Mouse (Mus musculus) embryonic stem cell, embryonic (primary cell): ENCODE results near the gene Clba1.

Experiments used
- CTCF ChIA-PET, 4 experiments: fragments of 300-600 bp in 2 of 4; fragments of 350-600 bp in 2 of 4; sonication (Branson Sonifier 250); formaldehyde crosslinking; loops; one replicate each; lab custom pipeline; 2022; ENCODE audit warnings: inconsistent platforms in 2 of 4; lab: Charles Lee
- POLR2A ChIA-PET, 4 experiments: fragments of 300-600 bp in 2 of 4; fragments of 350-600 bp in 2 of 4; sonication (Branson Sonifier 250); formaldehyde crosslinking; loops; one replicate each; lab custom pipeline; 2022; ENCODE audit warnings: antibody characterized with exemption in 4 of 4, inconsistent platforms in 1 of 4; lab: Charles Lee

Clba1 gene

GRCm38 (mm10) chr12:112801864-112802846, 6.6 kb upstream of the Clba1 start, which contains the start of gene Ahnak2:
TSS of gene Ahnak2 (minus strand) at chr12:112802657.
- CTCF ChIA-PET = interaction anchor here in 3 of 4 experiments (0.5 to 2.1 kb wide), 7 partner anchors 12 to 313 kb away, joined by 3 to 8 read pairs (median 3); partner anchors contain the start of gene Cdca4 (in 1 of the 3)
- POLR2A ChIA-PET = interaction anchor here in 3 of 4 experiments (0.8 to 31.6 kb wide), 10 partner anchors 8 to 96 kb away, joined by 3 to 488 read pairs (median 6); partner anchors contain the start of gene Cdca4 (in 2 of the 3)

- CTCF ChIA-PET = interaction anchor here in 2 of 4 experiments (1.1 to 1.6 kb wide), 3 partner anchors 11 to 38 kb away, joined by 3 read pairs; no protein-coding TSS in a partner anchor
- POLR2A ChIA-PET = interaction anchor here in 3 of 4 experiments (0.8 to 31.6 kb wide), 9 partner anchors 8 to 26 kb away, joined by 3 to 488 read pairs (median 6); partner anchors contain the start of gene Cdca4 (in 2 of the 3)
Observed at GRCm38 (mm10) chr12:112802917-112803316, 5.8 kb upstream of the Clba1 start.

- POLR2A ChIA-PET = interaction anchor here in 1 of 4 experiments (0.9 to 31.6 kb wide), 5 partner anchors 9 to 24 kb away, joined by 4 to 488 read pairs (median 7); partner anchors contain the start of gene Cdca4
- CTCF ChIA-PET = no interaction called here
Observed at GRCm38 (mm10) chr12:112804046-112804445, 4.7 kb upstream of the Clba1 start.

GRCm38 (mm10) chr12:112806044-112806443, 2.7 kb upstream of the Clba1 start:
- ChIA-PET CTCF (interaction anchor here in 3 of 4 experiments (0.5 to 0.9 kb wide), 4 partner anchors 10 to 216 kb away, joined by 3 to 4 read pairs (median 4); partner anchors contain the start of gene Akt1 (in 1 of the 3)), POLR2A (interaction anchor here in 2 of 4 experiments (7.5 to 31.6 kb wide), 3 partner anchors 11 to 22 kb away, joined by 84 to 488 read pairs (median 138); partner anchors contain the start of gene Cdca4 (in 2 of the 2))

- POLR2A ChIA-PET = interaction anchor here (0.8 to 31.6 kb wide), 11 partner anchors 8 to 266 kb away, joined by 3 to 488 read pairs (median 9); partner anchors contain the start of genes Cdca4 (in 2 of the 4) and Tex22 (in 1 of the 4)
- CTCF ChIA-PET = interaction anchor here in 2 of 4 experiments (0.7 to 2.5 kb wide), 9 partner anchors 8 to 101 kb away, joined by 3 to 18 read pairs (median 6); partner anchors contain the start of gene Cdca4 (in 1 of the 2)
Observed at GRCm38 (mm10) chr12:112807796-112808195, 941 bp upstream of the Clba1 start.

- ChIA-PET CTCF (interaction anchor here (0.7 to 2.5 kb wide), 15 partner anchors 8 to 101 kb away, joined by 3 to 18 read pairs (median 6); partner anchors contain the start of gene Cdca4 (in 1 of the 4)), POLR2A (interaction anchor here (0.8 to 31.6 kb wide), 18 partner anchors 9 to 265 kb away, joined by 3 to 488 read pairs (median 6); partner anchors contain the start of genes Cdca4 (in 3 of the 4), Btbd6 (in 1 of the 4) and Tex22 (in 1 of the 4))
Observed at GRCm38 (mm10) chr12:112808212-112808586, 538 bp upstream of the Clba1 start.

GRCm38 (mm10) chr12:112809641-112810040, 904 bp downstream of the Clba1 start:
- CTCF ChIA-PET = interaction anchor here (0.5 to 2.5 kb wide), 17 partner anchors 9 to 415 kb away, joined by 3 to 18 read pairs (median 5); partner anchors contain the start of genes Brf1 (in 1 of the 4) and Cdca4 (in 1 of the 4)
- POLR2A ChIA-PET = interaction anchor here (0.7 to 31.6 kb wide), 16 partner anchors 9 to 1082 kb away, joined by 3 to 488 read pairs (median 6); partner anchors contain the start of genes Cdca4 (in 2 of the 4) and Tex22 (in 1 of the 4)

- CTCF ChIA-PET = interaction anchor here in 3 of 4 experiments (0.6 to 2.3 kb wide), 4 partner anchors 31 to 192 kb away, joined by 3 to 7 read pairs (median 4); no protein-coding TSS in a partner anchor
- POLR2A ChIA-PET = interaction anchor here in 3 of 4 experiments (0.6 to 31.6 kb wide), 11 partner anchors 8 to 1094 kb away, joined by 3 to 488 read pairs (median 7); partner anchors contain the start of genes Cdca4 (in 2 of the 3) and Ahnak2 (in 1 of the 3)
Observed at GRCm38 (mm10) chr12:112810092-112810885, 1.6 kb downstream of the Clba1 start.

GRCm38 (mm10) chr12:112813370-112813769, 4.6 kb downstream of the Clba1 start:
- ChIA-PET POLR2A (interaction anchor here in 2 of 4 experiments (0.8 to 31.6 kb wide), 7 partner anchors 9 to 38 kb away, joined by 3 to 488 read pairs (median 5); partner anchors contain the start of gene Cdca4 (in 2 of the 2)), CTCF (interaction anchor here in 1 of 4 experiments (1.5 kb wide), 1 partner anchor 11 kb away, joined by 3 read pairs; the partner anchor contains the start of gene Ahnak2)

GRCm38 (mm10) chr12:112814682-112815470, 6.1 kb downstream of the Clba1 start:
- CTCF ChIA-PET = interaction anchor here in 1 of 4 experiments (1.3 to 1.5 kb wide), 2 partner anchors 13 to 26 kb away, joined by 3 to 4 read pairs; partner anchors contain the start of gene Ahnak2
- POLR2A ChIA-PET = interaction anchor here in 3 of 4 experiments (0.6 to 31.6 kb wide), 7 partner anchors 10 to 94 kb away, joined by 3 to 488 read pairs (median 5); partner anchors contain the start of genes Cdca4 (in 2 of the 3) and Cep170b (in 1 of the 3)

GRCm38 (mm10) chr12:112816294-112816693, 7.6 kb downstream of the Clba1 start:
- ChIA-PET POLR2A (interaction anchor here in 3 of 4 experiments (0.5 to 31.6 kb wide), 6 partner anchors 8 to 93 kb away, joined by 3 to 488 read pairs (median 6); partner anchors contain the start of genes Cdca4 (in 2 of the 3) and Ahnak2 (in 1 of the 3)), CTCF (interaction anchor here in 2 of 4 experiments (0.5 to 1.2 kb wide), 5 partner anchors 10 to 210 kb away, joined by 3 read pairs; no protein-coding TSS in a partner anchor)

- POLR2A ChIA-PET = interaction anchor here in 3 of 4 experiments (0.5 to 31.6 kb wide), 4 partner anchors 8 to 94 kb away, joined by 5 to 488 read pairs (median 72); partner anchors contain the start of genes Cdca4 (in 2 of the 3) and Ahnak2 (in 1 of the 3)
- CTCF ChIA-PET = interaction anchor here in 3 of 4 experiments (0.5 to 1.5 kb wide), 8 partner anchors 8 to 211 kb away, joined by 3 to 4 read pairs (median 3); partner anchors contain the start of genes Ahnak2 (in 1 of the 3), Cdca4 (in 1 of the 3) and Clba1 (in 1 of the 3)
Observed at GRCm38 (mm10) chr12:112816866-112817265, 8.1 kb downstream of the Clba1 start.

GRCm38 (mm10) chr12:112819057-112819662, 10.4 kb downstream of the Clba1 start:
- CTCF ChIA-PET = interaction anchor here in 2 of 4 experiments (1.2 to 2.1 kb wide), 3 partner anchors 10 to 267 kb away, joined by 3 to 7 read pairs (median 3); partner anchors contain the start of gene Cdca4 (in 1 of the 2)
- POLR2A ChIA-PET = interaction anchor here in 2 of 4 experiments (0.9 to 31.6 kb wide), 7 partner anchors 8 to 79 kb away, joined by 3 to 488 read pairs (median 60); partner anchors contain the start of genes Cdca4 (in 2 of the 2), Clba1 (in 2 of the 2) and Ahnak2 (in 1 of the 2)

- CTCF ChIA-PET = interaction anchor here (0.6 to 2.1 kb wide), 12 partner anchors 9 to 365 kb away, joined by 3 to 8 read pairs (median 5); partner anchors contain the start of genes Clba1 (in 2 of the 4), Cdca4 (in 1 of the 4) and Tmem121 (in 1 of the 4)
- POLR2A ChIA-PET = interaction anchor here (0.5 to 31.6 kb wide), 33 partner anchors 7 to 369 kb away, joined by 3 to 488 read pairs (median 4); partner anchors contain the start of genes Cdca4 (in 4 of the 4), Clba1 (in 4 of the 4), Ahnak2 (in 2 of the 4) and Cep170b (in 2 of the 4)
Observed at GRCm38 (mm10) chr12:112820401-112820999, 11.8 kb downstream of the Clba1 start.
